Mouse (Mus musculus): ENCODE measurements around the gene Dnttip1. TPM values are rescaled to one million over a fixed set of nuclear protein-coding genes. Genes with fewer than 3 reads are reported as not detected.

The Dnttip1 gene
- total and polyA plus RNA-seq, 2 experiments from 2014 or later = 24.7 to 54.2 TPM

- DNase-seq (ENCODE audit: low spot score) (no peak), ATAC-seq (ENCODE audit: low FRiP score) (no peak)
- Histone ChIP-seq H3K4me3 (ENCODE audit: low read depth, low read length) (no peak overlapping the region), H3K9me3 (ENCODE audit: low read length) (no peaks in the 10 kb centered on the region), H3K27ac (ENCODE audit: low read depth, low read length) (no peak overlapping the region), H3K4me2 (ENCODE audit: low read depth, low read length, poor library complexity, severe bottlenecking) (no peak overlapping the region), H3K9ac (replicated peaks; ENCODE audit: low read length, poor library complexity, severe bottlenecking) (no peak overlapping the region), H3K27me3 (ENCODE audit: insufficient read depth, low read length) (no peaks in the 10 kb centered on the region), H3K4me1 (ENCODE audit: insufficient read depth, low read length) (peaks cover 3% of the 10 kb centered on the region; the same call in 1 of the 2 replicates), H3K36me3 (ENCODE audit: insufficient read depth, low read length) (peaks cover 30% of the 10 kb centered on the region; the same call in 1 of the 2 replicates)
- 92% methylated on average over 4 of the region's 4 CpGs for WGBS
- TF ChIP-seq CTCF (IDR thresholded peaks at IDR 0.05) = no peak
Measured at GRCm38 (mm10) chr2:164790451-164790850, 44.7 kb downstream of the Dnttip1 start.

DNA sequence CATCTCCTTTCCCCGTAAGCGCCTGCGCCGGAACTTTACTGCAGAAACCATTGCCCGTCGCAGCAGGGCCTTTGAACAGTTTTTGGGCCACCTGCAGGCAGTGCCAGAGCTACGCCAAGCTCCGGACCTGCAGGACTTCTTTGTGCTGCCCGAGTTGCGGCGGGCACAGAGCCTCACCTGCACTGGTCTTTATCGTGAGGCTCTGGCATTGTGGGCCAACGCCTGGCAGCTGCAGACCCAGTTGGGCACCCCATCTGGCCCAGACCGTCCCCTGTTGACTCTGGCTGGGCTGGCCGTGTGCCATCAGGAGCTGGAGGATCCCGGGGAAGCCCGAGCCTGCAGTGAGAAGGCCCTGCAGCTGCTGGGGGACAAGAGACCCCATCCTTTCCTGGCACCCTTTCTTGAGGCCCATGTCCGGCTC is 46.1 kb downstream of the Dnttip1 start:
- H3K4me3 ChIP-seq (ENCODE audit: low read depth, low read length) = no peak overlapping the region
- H3K27me3 ChIP-seq (ENCODE audit: insufficient read depth, low read length) = no peaks in the 10 kb centered on the region
- DNase-seq (ENCODE audit: low spot score) = no peak
- no peak for ATAC-seq (ENCODE audit: low FRiP score)
- no peaks in the 10 kb centered on the region for H3K9me3 ChIP-seq (ENCODE audit: low read length)
- H3K27ac ChIP-seq (ENCODE audit: low read depth, low read length) = no peak overlapping the region
- 85% methylated on average over 18 of the region's 18 CpGs for WGBS
- TF ChIP-seq CTCF (IDR thresholded peaks at IDR 0.05) = no peak
- no peak overlapping the region for H3K9ac ChIP-seq (replicated peaks; ENCODE audit: low read length, poor library complexity, severe bottlenecking)
- no peak overlapping the region for H3K4me2 ChIP-seq (ENCODE audit: low read depth, low read length, poor library complexity, severe bottlenecking)
- peaks cover 3% of the 10 kb centered on the region; the same call in 1 of the 2 replicates for H3K4me1 ChIP-seq (ENCODE audit: insufficient read depth, low read length)
- peaks cover 40% of the 10 kb centered on the region; the same call in 1 of the 2 replicates for H3K36me3 ChIP-seq (ENCODE audit: insufficient read depth, low read length)

DNA sequence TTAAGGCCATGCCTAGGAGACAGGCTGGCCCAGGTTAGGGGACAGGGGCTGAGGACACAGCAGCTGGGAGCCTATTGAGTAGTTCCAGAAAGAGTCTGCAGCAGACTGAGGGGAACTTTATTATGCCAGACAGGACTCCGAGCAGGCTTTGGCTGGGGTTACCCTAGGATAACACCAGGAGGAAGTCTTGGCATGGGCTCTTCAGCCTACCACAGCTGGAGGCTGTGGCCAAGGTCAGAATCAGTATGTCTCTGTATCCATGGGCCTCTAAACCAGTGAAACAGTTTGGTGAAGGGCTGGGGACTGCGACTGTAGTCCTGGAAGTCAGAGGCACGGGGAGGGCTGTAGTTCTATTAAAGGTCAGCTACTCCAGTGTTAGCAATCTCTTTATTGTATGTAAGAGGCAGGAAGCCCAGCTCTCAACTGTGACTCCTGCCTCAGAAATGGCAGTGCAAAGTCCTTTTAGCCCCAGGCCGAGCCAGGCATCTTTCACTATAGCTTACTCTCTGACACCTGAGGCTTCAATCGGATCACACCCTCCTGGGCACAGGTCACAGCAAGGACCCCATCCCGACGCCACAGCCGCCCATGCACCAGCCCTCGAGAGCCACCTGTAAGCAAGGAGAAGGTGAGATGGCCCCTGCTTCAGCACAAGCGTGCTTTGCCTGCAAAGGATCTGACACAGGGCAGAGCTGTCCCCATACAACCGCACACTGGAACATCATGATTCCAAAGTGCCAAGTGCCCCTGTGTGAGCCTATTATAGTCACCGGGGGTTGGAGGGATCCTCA is 46.8 kb downstream of the Dnttip1 start:
- peaks cover 40% of the 10 kb centered on the region; the same call in 1 of the 2 replicates for H3K36me3 ChIP-seq (ENCODE audit: insufficient read depth, low read length)
- H3K27me3 ChIP-seq (ENCODE audit: insufficient read depth, low read length) = no peaks in the 10 kb centered on the region
- no peak for TF ChIP-seq CTCF (IDR thresholded peaks at IDR 0.05)
- no peak overlapping the region for H3K27ac ChIP-seq (ENCODE audit: low read depth, low read length)
- H3K4me3 ChIP-seq (ENCODE audit: low read depth, low read length) = no peak overlapping the region
- WGBS = 91% methylated on average over 12 of the region's 12 CpGs
- no peak overlapping the region for H3K9ac ChIP-seq (replicated peaks; ENCODE audit: low read length, poor library complexity, severe bottlenecking)
- H3K4me2 ChIP-seq (ENCODE audit: low read depth, low read length, poor library complexity, severe bottlenecking) = no peak overlapping the region
- no peak for ATAC-seq (ENCODE audit: low FRiP score)
- H3K4me1 ChIP-seq (ENCODE audit: insufficient read depth, low read length) = no peaks in the 10 kb centered on the region
- no peaks in the 10 kb centered on the region for H3K9me3 ChIP-seq (ENCODE audit: low read length)
- no peak for DNase-seq (ENCODE audit: low spot score)

GRCm38 (mm10) chr2:164793236-164793635 is 47.5 kb downstream of the Dnttip1 start:
- H3K4me2 ChIP-seq (ENCODE audit: low read depth, low read length, poor library complexity, severe bottlenecking) = no peak overlapping the region
- DNase-seq (ENCODE audit: low spot score) (peak; percentile 38), ATAC-seq (ENCODE audit: low FRiP score) (no peak)
- peak; percentile 71 for TF ChIP-seq CTCF (IDR thresholded peaks at IDR 0.05)
- H3K9me3 ChIP-seq (ENCODE audit: low read length) = no peaks in the 10 kb centered on the region
- no peak overlapping the region for H3K9ac ChIP-seq (replicated peaks; ENCODE audit: low read length, poor library complexity, severe bottlenecking)
- no peak overlapping the region for H3K27ac ChIP-seq (ENCODE audit: low read depth, low read length)
- H3K4me3 ChIP-seq (ENCODE audit: low read depth, low read length) = no peak overlapping the region
- WGBS = 90% methylated on average over 3 of the region's 3 CpGs
- H3K4me1 ChIP-seq (ENCODE audit: insufficient read depth, low read length) = no peaks in the 10 kb centered on the region
- H3K27me3 ChIP-seq (ENCODE audit: insufficient read depth, low read length) = no peaks in the 10 kb centered on the region
- peaks cover 40% of the 10 kb centered on the region; the same call in 1 of the 2 replicates for H3K36me3 ChIP-seq (ENCODE audit: insufficient read depth, low read length)

- H3K27me3 ChIP-seq (ENCODE audit: insufficient read depth, low read length) = no peaks in the 10 kb centered on the region
- 96% methylated on average over 2 of the region's 2 CpGs for WGBS
- H3K27ac ChIP-seq (ENCODE audit: low read depth, low read length) = no peak overlapping the region
- TF ChIP-seq CTCF (IDR thresholded peaks at IDR 0.05) = peak; percentile 46
- H3K9me3 ChIP-seq (ENCODE audit: low read length) = no peaks in the 10 kb centered on the region
- no peak overlapping the region for H3K4me2 ChIP-seq (ENCODE audit: low read depth, low read length, poor library complexity, severe bottlenecking)
- DNase-seq (ENCODE audit: low spot score) (peak; percentile 36), ATAC-seq (ENCODE audit: low FRiP score) (no peak)
- peaks cover 40% of the 10 kb centered on the region; the same call in 1 of the 2 replicates for H3K36me3 ChIP-seq (ENCODE audit: insufficient read depth, low read length)
- no peak overlapping the region for H3K9ac ChIP-seq (replicated peaks; ENCODE audit: low read length, poor library complexity, severe bottlenecking)
- no peaks in the 10 kb centered on the region for H3K4me1 ChIP-seq (ENCODE audit: insufficient read depth, low read length)
- H3K4me3 ChIP-seq (ENCODE audit: low read depth, low read length) = no peak overlapping the region
Measured at GRCm38 (mm10) chr2:164793772-164794171, 48.0 kb downstream of the Dnttip1 start.

- Histone ChIP-seq H3K27ac (ENCODE audit: low read depth, low read length) (no peak overlapping the region), H3K4me2 (ENCODE audit: low read depth, low read length, poor library complexity, severe bottlenecking) (no peak overlapping the region), H3K36me3 (ENCODE audit: insufficient read depth, low read length) (peaks cover 40% of the 10 kb centered on the region; the same call in 1 of the 2 replicates), H3K4me1 (ENCODE audit: insufficient read depth, low read length) (no peaks in the 10 kb centered on the region), H3K27me3 (ENCODE audit: insufficient read depth, low read length) (no peaks in the 10 kb centered on the region), H3K9ac (replicated peaks; ENCODE audit: low read length, poor library complexity, severe bottlenecking) (no peak overlapping the region), H3K9me3 (ENCODE audit: low read length) (no peaks in the 10 kb centered on the region), H3K4me3 (ENCODE audit: low read depth, low read length) (no peak overlapping the region)
- ATAC-seq (ENCODE audit: low FRiP score) (no peak), DNase-seq (ENCODE audit: low spot score) (peak; percentile 95)
- peak; percentile 88 for TF ChIP-seq CTCF (IDR thresholded peaks at IDR 0.05)
- WGBS = 27% methylated on average over 5 of the region's 5 CpGs
Measured at GRCm38 (mm10) chr2:164794293-164794692, 48.5 kb downstream of the Dnttip1 start.
